Mouse (Mus musculus) layer of hippocampus, postnatal 14 days (tissue): ENCODE measurements at regions not wholly inside any gene's neighbourhood (a gene's known extent, or its start where the extent isn't known, plus 50 kb on each side); places are given as distances from the start of the nearest gene placed in this dataset.

Source experiments
- DNase-seq, 2 experiments: peaks; one replicate each; pipeline ENCODE4 v3.0.0; 2021 to 2022; ENCODE audit warnings: low spot score in 2 of 2, mixed read lengths in 1 of 2

DNA sequence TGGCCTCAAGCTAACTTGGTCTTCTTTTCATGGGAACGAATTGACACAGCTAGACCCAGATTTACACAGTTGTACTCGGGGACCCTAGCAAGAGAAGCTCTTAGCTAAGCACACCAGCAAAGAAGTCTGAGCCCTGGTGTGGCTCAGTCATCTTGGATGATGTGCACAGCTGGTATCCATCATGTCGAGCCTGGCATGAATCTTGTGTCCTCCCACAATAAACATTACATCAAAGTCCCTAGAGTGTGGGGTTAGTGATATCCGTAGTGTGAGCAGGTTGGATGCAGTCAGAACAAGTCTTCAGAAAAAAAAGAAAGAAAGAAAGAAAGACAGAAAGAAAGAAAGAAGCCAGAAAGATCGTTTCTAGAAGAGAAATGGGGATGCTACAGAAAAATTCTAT, 52.1 kb upstream of the Hmcn1 start:
- no peak for DNase-seq

DNA sequence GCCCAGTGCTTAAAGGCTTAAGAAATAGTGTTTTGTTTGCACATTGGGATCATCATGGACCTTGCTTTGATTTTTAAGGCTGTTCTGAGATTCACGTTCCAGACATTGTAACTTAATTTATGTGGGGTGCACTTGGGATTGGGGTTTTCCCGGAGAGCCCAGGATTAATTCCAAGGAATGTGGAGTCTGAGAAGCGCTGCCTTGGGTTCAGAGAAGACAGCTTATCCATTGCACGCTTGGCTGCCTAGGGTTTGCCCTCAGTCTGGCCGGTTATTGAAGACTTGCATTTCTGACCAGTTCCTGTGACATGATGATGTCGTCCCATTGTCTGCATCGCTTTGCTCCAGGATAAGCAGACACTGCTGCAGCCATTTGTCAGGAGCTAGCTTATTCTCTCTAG, 53.4 kb upstream of the Hmcn1 start:
- no peak for DNase-seq

DNA sequence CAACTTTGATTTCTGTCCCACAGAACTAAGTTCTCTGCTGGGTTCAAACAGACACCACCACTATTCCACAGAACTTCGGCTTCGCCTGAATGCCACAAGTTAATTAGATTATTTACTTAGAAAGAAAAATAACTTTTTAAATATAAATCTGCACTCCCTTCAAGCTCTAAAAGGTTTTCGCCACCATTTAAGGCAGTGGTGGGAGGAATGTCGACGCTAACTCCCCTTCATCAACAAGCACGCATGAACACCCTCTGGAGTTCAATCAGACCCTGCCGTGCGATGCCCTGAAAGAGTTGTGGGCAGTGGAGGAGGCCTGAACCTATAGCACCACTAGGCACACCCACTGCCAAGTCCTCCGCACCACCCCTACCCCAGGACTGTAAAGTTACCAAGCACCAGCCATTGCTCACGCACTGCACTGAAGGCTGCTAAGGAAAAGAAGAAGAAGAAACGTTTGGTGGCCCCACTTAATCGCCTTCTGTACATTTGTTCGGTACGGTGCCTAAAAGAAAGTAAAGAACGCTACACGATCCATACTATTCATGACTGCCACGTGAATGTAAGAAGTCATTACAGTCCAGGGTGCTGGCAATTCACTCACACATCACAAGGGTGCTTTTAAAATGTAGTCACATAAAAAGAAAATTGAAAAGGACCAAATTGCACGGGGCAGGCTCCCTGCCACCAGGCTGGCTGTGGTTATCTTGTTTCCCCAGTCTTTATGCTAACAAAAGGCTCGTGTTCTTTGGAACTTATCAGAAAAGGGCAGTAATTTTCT, 56.7 kb upstream of the Hmcn1 start:
- no peak for DNase-seq

DNA sequence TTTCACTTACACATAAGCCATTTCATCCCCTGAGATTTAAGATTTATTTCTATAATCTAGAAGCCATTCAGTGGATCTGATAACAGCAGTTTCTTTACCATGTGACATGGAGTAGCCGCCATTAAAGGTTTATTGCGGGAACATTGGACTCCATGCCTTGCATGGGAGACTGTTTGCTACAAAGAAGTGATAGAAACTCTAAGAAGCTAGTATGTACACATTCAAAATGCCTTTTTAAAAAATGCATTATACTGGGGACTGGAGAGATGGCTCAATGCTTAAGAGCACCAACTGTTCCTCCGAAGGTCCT, 57.2 kb upstream of the Hmcn1 start:
- DNase-seq = no peak

DNA sequence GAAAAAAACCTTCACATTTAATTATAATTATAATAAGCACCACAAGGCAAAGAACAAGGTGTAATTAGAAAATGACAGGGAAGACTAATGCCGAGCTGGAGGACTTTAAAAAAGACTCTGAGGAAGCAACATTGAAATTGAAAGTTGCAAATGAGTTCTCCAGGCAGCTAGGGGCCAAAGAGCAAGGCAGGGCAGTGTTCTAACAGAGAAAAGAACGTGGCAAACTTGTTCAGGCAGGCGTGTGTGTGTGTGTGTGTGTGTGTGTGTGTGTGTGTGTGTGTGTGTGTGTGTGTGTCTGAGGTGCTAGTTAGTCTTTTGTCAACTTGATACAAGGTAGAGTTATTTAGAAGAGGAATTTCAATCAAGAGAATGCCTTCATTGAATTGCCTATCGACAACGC, 60.0 kb upstream of the Hmcn1 start:
- DNase-seq = no peak

DNA sequence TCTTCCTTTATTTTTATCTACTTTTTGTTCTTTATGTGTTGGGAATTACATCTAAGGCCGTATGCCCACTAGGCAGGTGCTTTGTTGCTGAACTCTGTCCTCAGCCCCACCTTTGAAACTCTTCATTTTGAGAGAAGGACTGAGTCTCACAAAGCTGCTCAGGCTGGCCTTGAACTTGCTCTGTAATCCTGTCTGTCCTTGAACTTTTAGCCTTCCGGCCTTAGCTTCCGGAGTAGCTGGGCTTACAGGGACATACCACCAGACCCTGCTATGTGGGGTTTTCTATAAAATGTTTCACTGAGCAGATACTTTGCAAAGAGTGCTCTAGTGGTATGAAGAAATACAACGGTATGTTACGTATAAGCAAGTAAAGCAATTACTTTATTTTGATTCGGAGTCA, 62.2 kb upstream of the Hmcn1 start:
- no peak for DNase-seq

DNA sequence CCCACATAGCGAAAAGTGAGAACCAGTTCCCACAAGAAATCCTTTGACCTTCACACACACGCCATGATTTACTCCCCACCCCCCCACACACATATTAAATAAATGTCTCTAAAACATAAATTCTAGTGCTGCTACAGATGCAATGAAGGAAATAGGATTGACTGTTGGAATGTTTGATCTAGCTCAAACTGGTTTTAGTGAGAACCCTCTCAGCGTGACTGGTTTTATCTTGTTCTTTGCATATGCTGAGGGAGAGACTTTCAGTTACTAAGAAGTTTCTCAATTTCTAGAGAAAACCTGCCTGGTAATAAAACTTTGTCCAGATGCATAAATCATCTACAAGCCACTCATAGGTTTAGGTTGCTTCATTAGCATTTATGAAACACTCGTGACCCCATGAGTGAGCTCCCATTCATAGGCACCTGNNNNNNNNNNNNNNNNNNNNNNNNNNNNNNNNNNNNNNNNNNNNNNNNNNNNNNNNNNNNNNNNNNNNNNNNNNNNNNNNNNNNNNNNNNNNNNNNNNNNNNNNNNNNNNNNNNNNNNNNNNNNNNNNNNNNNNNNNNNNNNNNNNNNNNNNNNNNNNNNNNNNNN, 66.4 kb upstream of the Hmcn1 start:
- no peak for DNase-seq

DNA sequence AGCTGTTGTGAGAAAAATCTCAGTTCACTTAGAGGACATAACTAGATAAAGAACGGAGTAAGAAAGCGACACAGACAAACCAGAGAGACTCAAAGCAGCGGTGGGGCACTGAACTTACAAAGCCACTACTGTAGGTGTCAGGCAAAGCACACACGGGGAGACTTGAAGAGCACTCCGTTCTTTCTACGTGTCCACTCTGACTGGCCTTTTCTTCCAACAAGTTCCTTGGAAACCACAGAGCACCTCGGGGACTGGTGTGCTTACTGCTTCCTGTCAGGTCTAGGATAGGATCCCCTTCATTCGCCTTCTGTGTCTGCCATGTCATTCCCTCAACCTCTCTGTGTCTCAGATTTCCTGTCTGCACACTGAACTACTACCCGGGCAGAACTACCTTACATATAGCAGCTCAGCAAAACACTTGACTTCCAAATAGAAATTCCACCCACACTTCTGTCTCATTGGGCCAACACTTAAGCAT, 71.9 kb upstream of the Hmcn1 start:
- DNase-seq = no peak

DNA sequence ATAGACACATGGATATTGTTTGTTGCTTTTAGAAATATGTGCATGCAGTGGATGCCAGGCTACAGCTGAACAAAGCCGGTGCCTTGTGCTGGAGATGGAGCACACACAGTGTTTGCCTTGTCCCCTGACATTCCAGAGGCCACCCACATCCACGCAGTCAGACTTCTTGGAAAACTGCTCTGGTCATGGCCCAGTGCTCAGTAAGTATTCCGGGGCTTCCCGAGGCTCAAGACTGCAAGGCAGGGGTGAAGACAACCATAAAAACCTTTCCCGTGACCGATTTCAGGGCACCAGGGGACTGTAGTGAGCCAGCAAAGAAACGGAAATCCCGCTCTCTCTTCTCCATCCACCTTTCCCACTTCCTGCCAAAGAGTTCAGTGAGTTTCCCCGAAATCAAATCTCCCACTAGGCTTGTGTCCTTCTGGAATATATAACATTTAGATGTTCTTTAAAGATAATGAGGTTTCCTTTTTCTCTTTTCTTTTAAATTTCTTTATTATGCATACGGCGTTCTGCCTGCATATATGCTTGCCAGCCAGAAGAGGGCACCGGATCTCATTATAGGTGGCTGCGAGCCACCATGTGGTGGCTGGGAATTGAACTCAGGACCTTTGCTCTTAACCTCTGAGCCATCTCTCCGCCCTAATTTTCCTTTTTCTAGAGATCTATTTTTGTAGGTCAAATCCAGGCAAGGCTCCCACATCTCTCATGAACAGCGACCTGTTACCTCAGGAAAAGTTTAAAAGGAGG, 73.3 kb upstream of the Hmcn1 start:
- no peak for DNase-seq

DNA sequence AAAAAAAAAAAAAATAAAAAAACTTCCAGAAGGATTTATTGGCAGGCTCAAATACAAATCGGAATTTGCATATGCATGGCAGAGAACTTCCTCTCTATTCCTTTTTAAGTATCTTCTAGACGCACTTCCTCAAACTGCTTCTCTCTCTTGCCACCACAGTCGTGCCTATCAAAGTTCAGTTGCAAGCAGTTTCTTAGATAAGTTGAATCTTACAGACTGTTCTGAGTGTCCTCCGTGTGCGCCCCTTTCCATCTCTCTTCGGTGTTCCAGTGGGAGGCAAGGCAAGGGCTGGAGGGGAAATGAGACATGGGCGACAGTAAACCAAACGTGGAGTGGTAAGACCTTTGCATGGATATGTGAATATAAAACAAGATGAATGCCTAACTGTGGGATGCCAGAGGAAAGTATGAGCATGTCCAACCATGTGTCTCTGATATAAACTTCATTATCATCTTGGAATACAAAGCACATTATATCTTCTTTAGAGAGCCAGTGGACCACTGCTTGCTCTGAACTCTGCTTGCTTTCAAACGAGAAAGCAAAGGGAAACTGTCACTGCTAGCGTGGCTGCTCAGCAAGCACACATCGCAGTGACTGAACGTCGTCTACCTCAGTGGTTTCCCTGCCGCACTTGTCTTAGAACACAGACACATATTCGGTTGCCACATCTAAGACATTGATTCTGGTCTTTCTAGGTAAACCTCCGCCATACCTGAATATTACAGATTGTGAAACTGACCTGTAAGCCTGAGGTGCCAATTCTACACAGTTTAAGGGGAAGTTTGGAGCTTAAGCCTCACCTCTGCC, 81.5 kb upstream of the Hmcn1 start:
- DNase-seq = no peak

DNA sequence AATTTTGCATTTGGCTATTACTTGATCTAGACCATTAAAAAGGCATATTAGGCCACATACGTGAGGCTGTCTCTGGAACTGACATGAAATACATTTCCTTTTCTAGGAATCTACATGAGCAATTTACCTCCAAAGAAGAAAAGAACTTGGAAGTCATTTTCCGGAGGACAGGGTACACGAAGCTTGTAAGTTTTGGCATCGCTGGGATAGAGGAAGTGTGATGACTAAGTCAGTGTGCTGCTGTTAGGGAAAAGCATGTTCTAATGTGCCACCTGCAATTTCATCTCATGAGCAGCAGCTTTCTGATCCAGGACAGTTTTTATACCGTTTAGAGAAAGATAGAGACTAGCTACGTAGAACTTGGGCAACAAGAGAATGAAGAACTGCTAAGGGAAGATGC, 82.3 kb upstream of the Hmcn1 start:
- no peak for DNase-seq

DNA sequence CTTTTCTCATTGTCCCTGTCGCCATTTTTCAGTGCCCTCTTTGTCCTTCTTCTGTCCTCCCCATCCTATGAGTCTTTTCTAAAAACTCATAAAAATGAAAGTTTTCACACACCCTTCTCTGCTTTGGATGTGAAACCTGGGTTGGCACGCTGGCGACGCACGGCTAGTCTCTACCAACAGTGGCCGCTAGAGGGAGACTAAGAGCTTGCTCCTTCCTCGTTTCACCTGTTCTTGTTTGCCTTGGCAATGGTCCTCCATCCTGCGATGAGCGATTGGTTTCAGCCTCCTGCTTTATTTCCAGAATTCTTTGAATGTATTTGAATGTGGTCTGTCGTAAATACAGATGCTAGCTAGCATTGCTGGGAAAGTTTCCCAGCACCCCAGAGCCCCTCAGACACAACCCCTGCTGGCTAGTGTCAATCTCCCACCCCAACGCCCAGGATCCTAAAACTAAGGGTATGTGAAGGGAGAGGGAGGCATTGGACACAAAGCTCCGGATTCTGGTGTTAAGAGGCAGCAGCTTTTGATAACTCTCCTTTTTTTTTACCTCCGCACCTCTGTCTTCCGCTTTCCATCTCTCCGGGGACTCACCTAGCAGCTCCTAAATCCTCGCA, 85.8 kb upstream of the Hmcn1 start:
- peak; percentile 75 to 78 for DNase-seq

DNA sequence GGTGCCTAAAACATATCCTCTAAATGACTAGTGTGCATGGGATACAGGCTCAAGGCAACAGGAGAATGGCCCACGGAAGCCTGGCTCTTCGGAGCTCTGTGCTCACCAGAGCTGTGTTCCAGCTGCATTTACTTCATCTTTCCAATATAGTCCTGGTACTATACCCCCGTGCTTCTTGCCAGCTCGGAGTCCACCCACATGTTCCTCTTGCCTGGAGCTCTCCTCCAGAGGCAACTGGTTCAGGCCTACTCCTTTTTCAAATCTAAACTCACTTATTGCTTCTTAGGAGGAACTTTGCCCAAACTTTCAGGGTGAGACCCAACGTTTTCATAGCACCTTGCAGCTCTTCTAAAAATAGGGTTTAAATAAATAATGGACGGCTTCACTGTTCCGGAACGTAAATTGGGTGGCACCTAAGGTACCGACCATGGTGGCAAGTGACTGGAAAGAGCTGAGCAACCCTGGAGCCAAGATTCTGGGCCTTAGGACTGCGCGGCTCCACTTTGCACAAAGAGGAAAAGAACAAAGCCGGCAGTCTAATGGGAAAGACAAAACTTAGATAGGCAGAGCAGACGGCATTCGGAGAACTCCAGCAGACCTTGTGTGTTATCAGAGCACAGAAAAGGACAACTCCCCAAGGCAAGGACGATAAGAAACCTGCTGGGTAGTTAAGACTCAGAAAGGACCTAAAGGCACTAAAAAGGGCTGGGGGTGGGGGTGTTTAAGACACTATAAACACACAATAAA, 86.6 kb upstream of the Hmcn1 start:
- no peak for DNase-seq

DNA sequence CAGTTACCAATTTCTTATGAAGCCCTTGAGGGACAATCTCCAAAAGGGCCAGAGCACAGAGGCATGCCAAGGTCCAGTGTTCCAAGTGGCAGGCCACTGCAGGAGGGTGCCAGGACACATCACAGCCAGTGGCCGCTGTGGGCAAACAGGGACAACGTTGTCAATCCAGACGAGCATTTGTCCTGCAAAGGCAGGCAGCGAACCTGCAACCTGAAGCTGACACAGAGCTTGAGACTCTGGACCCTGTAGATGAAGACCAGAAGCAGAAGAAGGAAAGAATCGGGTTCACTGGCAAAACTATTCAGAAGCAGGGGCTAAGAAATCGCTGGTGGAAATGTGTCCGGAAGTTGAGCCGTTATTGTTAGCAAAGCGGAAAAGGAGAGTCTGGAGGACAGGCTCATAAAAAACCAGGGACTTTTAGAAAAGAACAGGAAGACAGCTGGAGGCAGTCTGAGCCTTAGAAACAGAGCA, 87.3 kb upstream of the Hmcn1 start:
- DNase-seq = no peak

DNA sequence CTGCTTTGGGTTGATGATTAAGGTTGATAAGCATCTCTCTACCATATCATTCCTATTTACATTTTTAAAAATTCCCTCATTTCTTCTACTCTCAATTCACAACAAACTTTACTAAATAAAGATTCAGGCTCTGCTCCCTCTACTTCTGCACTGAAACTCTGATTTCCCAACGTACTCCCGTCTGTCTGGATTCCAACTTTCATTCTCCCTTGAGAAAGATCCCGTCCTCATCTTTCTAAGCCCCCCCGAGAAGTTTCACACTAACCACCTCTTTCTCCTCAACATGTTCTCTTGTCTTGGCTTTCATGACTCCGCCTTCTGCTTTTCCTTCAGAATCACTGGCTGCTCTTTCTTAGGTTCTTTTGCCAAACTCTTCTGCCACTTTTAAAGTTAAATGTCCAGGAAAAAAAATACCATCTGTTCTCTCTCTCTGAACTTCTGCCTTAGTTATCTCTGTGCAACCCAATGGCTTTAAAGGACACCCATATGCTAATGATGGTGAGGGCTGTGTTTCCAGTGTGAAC, 89.3 kb upstream of the Hmcn1 start:
- DNase-seq = no peak

DNA sequence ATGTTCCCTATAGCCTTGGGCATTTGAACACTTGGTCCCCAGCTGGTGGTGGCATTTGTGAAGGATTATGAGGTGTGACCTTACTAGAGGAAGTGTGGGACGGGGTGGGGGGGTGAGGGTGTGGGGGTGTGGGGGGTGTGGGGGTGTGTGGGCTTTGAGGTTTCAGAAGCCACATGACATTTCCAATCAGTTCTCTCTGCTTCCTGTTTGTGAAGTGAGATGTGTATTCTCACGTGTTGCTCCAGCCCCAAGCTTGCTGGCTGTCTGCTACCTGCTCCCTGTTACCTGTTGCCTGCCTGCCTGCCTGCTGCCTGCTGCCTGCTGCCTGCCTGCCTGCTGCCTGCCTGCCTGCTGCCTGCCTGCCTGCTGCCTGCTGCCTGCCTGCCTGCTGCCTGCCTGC, 90.6 kb upstream of the Hmcn1 start:
- no peak for DNase-seq

DNA sequence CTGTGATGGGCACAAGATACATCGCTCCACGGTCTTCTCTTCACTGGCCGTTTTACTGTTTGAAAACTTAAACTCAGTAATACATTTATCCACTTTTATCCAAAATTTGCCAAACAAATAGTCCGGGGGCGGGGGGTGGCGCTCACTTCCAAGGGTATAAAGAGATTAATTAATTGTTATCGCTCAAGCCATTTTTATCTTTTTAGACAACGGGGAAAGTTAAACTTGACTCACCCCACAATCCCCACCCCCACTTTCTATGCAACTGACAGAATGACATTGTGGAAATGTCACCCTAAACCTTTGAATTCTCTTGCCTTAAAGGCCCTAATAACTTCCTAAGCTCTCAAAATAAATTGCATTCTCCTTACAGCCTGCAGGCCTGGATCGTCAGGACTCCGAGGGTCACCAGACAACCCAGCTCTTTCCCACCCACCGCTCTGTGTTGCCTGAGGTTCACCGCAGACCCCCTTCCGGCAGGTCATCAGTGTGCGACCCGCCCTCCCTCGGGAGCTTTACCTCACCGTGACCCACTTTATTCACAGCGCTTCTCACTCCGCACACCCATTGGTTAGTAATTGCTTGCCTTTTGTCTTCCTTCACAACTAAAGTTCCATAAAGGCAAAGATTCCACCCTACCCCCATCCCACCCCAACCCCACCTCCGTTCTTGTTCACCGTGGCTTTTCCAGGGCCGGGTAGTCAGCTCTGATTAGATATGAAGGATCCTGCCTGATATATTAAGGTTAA, 93.0 kb upstream of the Hmcn1 start:
- DNase-seq = no peak

DNA sequence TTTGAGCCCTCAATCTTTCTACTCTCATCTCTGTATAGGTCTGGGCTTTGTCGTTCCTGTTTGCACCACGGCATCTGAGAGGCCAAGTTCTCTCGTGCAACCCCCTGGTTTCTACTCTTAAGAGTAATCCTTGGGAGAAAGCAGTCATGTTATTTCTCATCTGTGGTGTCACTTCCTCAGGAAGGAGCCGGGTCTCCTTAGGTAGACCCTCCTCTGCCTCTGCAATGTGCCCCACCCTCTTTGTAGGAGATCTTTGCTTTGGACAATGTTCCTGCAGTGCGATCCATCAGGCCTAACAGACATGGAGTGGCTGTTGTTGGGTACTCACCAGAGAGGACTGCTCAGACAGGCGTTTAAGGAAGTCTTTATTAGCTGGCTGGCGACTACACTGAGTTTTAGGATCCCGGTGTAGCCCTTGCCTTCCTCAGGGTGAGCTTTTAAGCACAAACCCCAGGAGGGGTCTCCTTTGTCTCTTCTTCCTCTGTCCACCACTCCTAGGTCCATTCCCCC, 94.0 kb upstream of the Hmcn1 start:
- no peak for DNase-seq

DNA sequence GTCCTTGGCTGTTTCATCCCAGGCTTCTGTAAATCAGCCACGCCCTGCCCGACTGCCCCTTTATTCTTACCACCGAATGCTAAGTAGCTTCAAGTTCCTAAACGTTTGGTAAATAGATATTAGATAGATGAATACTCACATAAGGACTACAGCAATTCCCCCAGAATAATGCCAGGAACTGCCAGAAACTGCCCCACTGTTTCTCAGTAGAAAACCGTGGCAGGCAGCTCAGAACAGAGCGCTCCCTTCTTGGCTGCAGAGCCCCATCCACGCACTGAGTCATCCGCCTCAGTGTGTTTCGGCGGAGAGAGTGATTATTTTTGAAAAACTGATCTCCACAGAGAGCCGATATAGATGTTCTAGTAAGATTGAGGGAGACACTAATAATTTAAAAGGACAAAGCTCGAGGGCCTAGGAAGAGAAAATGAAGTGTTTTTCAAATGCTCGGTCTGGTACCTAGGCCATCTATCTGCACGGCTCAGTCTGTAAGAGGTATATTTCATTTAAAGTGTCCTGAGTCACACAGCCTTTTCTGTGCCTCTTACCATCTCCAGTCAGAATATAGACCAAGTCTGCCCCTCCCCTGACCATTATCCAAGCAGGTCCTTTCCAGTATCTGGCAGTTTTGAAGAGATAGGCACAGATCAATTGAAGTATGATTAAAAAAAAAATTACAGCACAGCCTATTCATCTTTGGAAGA, 94.4 kb upstream of the Gm47985 start:
- DNase-seq = peak; percentile 41 to 53
